Mouse (Mus musculus): ENCODE data around the gene Cyp8b1. TPM values are rescaled to one million over a fixed set of nuclear protein-coding genes. Genes with fewer than 3 reads are reported as not detected.

Cyp8b1 gene
- total and polyA plus RNA-seq, 2 experiments from 2014 or later: not detected

- H3K27me3 ChIP-seq (ENCODE audit: insufficient read depth, low read length): no peaks in the 10 kb centered on the region
- H3K36me3 ChIP-seq (ENCODE audit: insufficient read depth, low read length): no peaks in the 10 kb centered on the region
- WGBS: 77% methylated on average over 4 of the region's 4 CpGs
- H3K4me2 ChIP-seq (ENCODE audit: low read depth, low read length): no peak overlapping the region
- ATAC-seq (no peak), DNase-seq (ENCODE audit: low spot score) (no peak)
- H3K4me3 ChIP-seq (ENCODE audit: low read length): no peak overlapping the region
- no peak overlapping the region for H3K9ac ChIP-seq (replicated peaks; ENCODE audit: low read length)
- no peaks in the 10 kb centered on the region for H3K9me3 ChIP-seq (ENCODE audit: low read length)
- H3K27ac ChIP-seq: no peak overlapping the region
- no peaks in the 10 kb centered on the region for H3K4me1 ChIP-seq (ENCODE audit: insufficient read depth, low read length)
- no peak for TF ChIP-seq CTCF (IDR thresholded peaks at IDR 0.05; ENCODE audit: low read depth)
Observed at GRCm38 (mm10) chr9:121948431-121948830, 32.3 kb upstream of the Cyp8b1 start.

DNA sequence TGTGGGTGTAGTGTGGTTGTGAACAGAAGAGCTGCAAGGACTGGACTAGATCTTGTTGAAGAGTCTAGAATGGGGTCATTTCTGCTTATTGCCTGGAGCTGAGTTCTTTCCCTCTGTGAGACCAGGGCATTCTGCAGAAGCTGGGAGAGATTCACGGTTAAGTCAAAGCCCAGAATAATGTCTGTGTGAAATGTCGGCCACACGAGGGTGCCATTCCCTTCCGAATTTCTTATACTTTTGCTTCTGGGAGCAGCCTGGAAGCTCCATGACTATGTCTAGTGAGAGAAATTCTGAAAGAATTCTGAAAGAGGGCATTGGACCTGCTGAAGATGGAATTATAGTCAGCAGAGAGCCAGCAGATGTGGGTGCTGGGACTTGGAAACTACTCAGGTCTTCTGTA is 31.7 kb upstream of the Cyp8b1 start:
- peak; percentile 88 for DNase-seq (ENCODE audit: low spot score)
- ATAC-seq: 0 out of 2 replicates have a peak, but pooled peaks have one; percentile 28
- H3K27me3 ChIP-seq (ENCODE audit: insufficient read depth, low read length): no peaks in the 10 kb centered on the region
- H3K4me3 ChIP-seq (ENCODE audit: low read length): no peak overlapping the region
- no peaks in the 10 kb centered on the region for H3K9me3 ChIP-seq (ENCODE audit: low read length)
- no peak overlapping the region for H3K27ac ChIP-seq
- no peak overlapping the region for H3K9ac ChIP-seq (replicated peaks; ENCODE audit: low read length)
- peak; percentile 78 for TF ChIP-seq CTCF (IDR thresholded peaks at IDR 0.05; ENCODE audit: low read depth)
- WGBS: 4% methylated on average over 4 of the region's 4 CpGs
- H3K36me3 ChIP-seq (ENCODE audit: insufficient read depth, low read length): no peaks in the 10 kb centered on the region
- no peak overlapping the region for H3K4me2 ChIP-seq (ENCODE audit: low read depth, low read length)
- H3K4me1 ChIP-seq (ENCODE audit: insufficient read depth, low read length): no peaks in the 10 kb centered on the region

GRCm38 (mm10) chr9:121943628-121944027 is 27.5 kb upstream of the Cyp8b1 start:
- no peak overlapping the region for H3K9ac ChIP-seq (replicated peaks; ENCODE audit: low read length)
- H3K27ac ChIP-seq: no peak overlapping the region
- ATAC-seq (no peak), DNase-seq (ENCODE audit: low spot score) (no peak)
- H3K4me2 ChIP-seq (ENCODE audit: low read depth, low read length): no peak overlapping the region
- no peaks in the 10 kb centered on the region for H3K36me3 ChIP-seq (ENCODE audit: insufficient read depth, low read length)
- 84% methylated on average over 3 of the region's 3 CpGs for WGBS
- H3K4me3 ChIP-seq (ENCODE audit: low read length): no peak overlapping the region
- no peak for TF ChIP-seq CTCF (IDR thresholded peaks at IDR 0.05; ENCODE audit: low read depth)
- no peaks in the 10 kb centered on the region for H3K4me1 ChIP-seq (ENCODE audit: insufficient read depth, low read length)
- no peaks in the 10 kb centered on the region for H3K9me3 ChIP-seq (ENCODE audit: low read length)
- H3K27me3 ChIP-seq (ENCODE audit: insufficient read depth, low read length): no peaks in the 10 kb centered on the region

- DNase-seq (ENCODE audit: low spot score) (no peak), ATAC-seq (no peak)
- Histone ChIP-seq H3K36me3 (ENCODE audit: insufficient read depth, low read length) (no peaks in the 10 kb centered on the region), H3K9me3 (ENCODE audit: low read length) (no peaks in the 10 kb centered on the region), H3K27me3 (ENCODE audit: insufficient read depth, low read length) (no peaks in the 10 kb centered on the region), H3K27ac (no peak overlapping the region), H3K4me3 (ENCODE audit: low read length) (no peak overlapping the region), H3K9ac (replicated peaks; ENCODE audit: low read length) (no peak overlapping the region), H3K4me2 (ENCODE audit: low read depth, low read length) (no peak overlapping the region), H3K4me1 (ENCODE audit: insufficient read depth, low read length) (no peaks in the 10 kb centered on the region)
- TF ChIP-seq CTCF (IDR thresholded peaks at IDR 0.05; ENCODE audit: low read depth): no peak
- 92% methylated on average over 3 of the region's 3 CpGs for WGBS
Observed at GRCm38 (mm10) chr9:121943005-121943404, 26.9 kb upstream of the Cyp8b1 start.

DNA sequence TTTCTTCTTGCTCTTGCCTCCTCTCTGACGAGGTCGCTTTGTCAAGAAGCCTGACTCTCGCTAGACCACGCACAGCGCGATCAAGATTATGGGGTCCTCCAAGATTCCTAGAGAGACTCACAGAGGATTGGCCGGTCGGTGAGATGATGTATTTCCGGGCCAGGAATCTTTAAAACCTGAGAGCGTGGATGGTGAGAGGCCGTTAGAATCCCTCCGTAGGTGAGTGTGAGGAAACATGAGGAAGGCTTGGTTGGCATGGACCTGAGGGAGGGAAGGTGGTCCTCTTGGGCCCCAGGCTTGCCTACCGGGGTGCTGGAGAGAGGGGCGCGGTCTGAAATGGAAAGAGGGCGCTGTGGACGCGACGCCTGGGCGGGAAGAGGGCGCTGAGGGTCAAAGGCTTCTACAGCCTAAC is 21.8 kb upstream of the Cyp8b1 start:
- DNase-seq (ENCODE audit: low spot score) (peak; percentile 71), ATAC-seq (peak; percentile 79)
- Histone ChIP-seq H3K27me3 (ENCODE audit: insufficient read depth, low read length) (no peaks in the 10 kb centered on the region), H3K4me1 (ENCODE audit: insufficient read depth, low read length) (no peaks in the 10 kb centered on the region; the same call in 1 of the 2 replicates), H3K4me3 (ENCODE audit: low read length) (peak overlapping the region; percentile 38), H3K27ac (peak overlapping the region; percentile 37; the same call in 1 of the 2 replicates), H3K4me2 (ENCODE audit: low read depth, low read length) (peak overlapping the region; percentile 53), H3K36me3 (ENCODE audit: insufficient read depth, low read length) (no peaks in the 10 kb centered on the region), H3K9me3 (ENCODE audit: low read length) (no peaks in the 10 kb centered on the region), H3K9ac (replicated peaks; ENCODE audit: low read length) (peak overlapping the region; percentile 25; the same call in 1 of the 2 replicates)
- 61% methylated on average over 21 of the region's 21 CpGs for WGBS
- no peak for TF ChIP-seq CTCF (IDR thresholded peaks at IDR 0.05; ENCODE audit: low read depth)

DNA sequence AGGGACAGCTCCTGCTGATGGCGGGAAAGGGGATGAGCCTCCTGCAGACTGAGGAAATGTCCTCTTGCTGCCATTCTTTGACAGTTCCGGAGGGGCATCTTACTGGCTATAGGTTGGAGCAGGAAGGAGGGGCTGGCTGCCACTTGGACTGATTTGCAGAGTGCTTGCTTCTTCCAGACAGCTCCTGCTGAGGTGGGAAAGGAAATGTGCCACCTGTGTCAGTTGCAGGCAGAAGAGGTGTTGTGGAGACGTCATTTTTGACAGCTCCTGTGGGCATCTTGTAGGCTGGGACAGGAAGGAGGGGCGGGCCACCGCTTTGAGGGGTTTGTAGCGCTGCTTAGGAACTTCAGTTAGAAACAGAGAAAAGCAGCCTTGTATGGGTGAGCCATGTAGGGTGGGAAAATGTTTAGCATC is 21.4 kb upstream of the Cyp8b1 start:
- TF ChIP-seq CTCF (IDR thresholded peaks at IDR 0.05; ENCODE audit: low read depth): no peak
- DNase-seq (ENCODE audit: low spot score) (peak; percentile 47), ATAC-seq (peak; percentile 52)
- Histone ChIP-seq H3K9ac (replicated peaks; ENCODE audit: low read length) (0 out of 2 replicates have a peak overlapping the region, but pooled peaks have one; percentile 3), H3K27ac (peak overlapping the region; percentile 37), H3K4me1 (ENCODE audit: insufficient read depth, low read length) (no peaks in the 10 kb centered on the region; the same call in 1 of the 2 replicates), H3K27me3 (ENCODE audit: insufficient read depth, low read length) (no peaks in the 10 kb centered on the region), H3K9me3 (ENCODE audit: low read length) (no peaks in the 10 kb centered on the region), H3K36me3 (ENCODE audit: insufficient read depth, low read length) (no peaks in the 10 kb centered on the region), H3K4me3 (ENCODE audit: low read length) (peak overlapping the region; percentile 38), H3K4me2 (ENCODE audit: low read depth, low read length) (peak overlapping the region; percentile 53)
- 56% methylated on average over 6 of the region's 6 CpGs for WGBS

GRCm38 (mm10) chr9:121936952-121937351 is 20.8 kb upstream of the Cyp8b1 start:
- Histone ChIP-seq H3K9ac (replicated peaks; ENCODE audit: low read length) (no peak overlapping the region), H3K36me3 (ENCODE audit: insufficient read depth, low read length) (no peaks in the 10 kb centered on the region), H3K4me3 (ENCODE audit: low read length) (peak overlapping the region; percentile 38; the same call in 1 of the 2 replicates), H3K27ac (peak overlapping the region; percentile 56; the same call in 1 of the 2 replicates), H3K9me3 (ENCODE audit: low read length) (no peaks in the 10 kb centered on the region), H3K4me1 (ENCODE audit: insufficient read depth, low read length) (no peaks in the 10 kb centered on the region; the same call in 1 of the 2 replicates), H3K4me2 (ENCODE audit: low read depth, low read length) (peak overlapping the region; percentile 53), H3K27me3 (ENCODE audit: insufficient read depth, low read length) (no peaks in the 10 kb centered on the region)
- DNase-seq (ENCODE audit: low spot score): peak; percentile 51
- WGBS: 69% methylated on average over 1 of the region's 1 CpGs
- ATAC-seq: peak; percentile 84
- no peak for TF ChIP-seq CTCF (IDR thresholded peaks at IDR 0.05; ENCODE audit: low read depth)
